Mouse (Mus musculus): ENCODE measurements around the gene Tyk2.

The Tyk2 gene

DNA sequence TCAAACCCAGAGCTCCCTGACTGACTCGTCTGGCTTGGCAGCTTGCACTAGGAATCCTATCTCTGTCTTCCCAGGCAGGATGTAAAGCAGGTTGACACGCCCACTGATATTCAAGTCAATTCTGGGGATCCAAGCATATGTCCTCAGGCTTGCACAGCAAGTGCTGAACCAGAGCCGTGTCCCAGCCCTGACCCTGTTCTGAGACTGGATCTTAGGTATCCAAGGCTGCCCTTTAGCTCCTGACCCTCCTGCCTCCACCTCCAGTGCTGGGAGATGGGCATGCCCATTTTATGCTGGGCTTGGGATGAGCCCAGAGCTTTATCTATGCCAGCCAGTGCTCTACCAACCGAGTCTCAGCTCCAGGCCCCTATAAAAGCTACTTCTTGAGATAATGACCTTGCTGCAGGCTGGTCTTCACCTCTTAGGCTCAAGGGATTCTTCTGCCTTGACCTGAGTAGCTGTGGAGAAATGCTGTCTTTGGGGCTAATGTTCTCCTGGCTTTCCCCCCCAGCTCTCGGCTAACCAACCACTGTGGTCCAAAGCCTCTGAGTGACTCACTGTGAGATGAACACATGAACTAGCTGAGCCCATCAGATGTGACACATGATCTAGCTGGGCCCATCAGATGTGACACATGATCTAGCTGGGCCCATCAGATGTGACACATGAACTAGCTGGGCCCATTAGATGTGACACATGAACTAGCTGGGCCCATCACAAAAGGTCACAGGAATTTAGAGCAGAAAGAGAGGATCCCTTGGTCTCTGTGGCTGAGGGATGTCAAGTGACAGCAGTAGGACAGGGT is 25.1 kb downstream of the Tyk2 start:
- peak; percentile 48 for DNase-seq

GRCm38 (mm10) chr9:21104814-21105213 is 26.2 kb downstream of the Tyk2 start:
- DNase-seq = no peak

GRCm38 (mm10) chr9:21102076-21102475 is 29.0 kb downstream of the Tyk2 start:
- DNase-seq = no peak

DNA sequence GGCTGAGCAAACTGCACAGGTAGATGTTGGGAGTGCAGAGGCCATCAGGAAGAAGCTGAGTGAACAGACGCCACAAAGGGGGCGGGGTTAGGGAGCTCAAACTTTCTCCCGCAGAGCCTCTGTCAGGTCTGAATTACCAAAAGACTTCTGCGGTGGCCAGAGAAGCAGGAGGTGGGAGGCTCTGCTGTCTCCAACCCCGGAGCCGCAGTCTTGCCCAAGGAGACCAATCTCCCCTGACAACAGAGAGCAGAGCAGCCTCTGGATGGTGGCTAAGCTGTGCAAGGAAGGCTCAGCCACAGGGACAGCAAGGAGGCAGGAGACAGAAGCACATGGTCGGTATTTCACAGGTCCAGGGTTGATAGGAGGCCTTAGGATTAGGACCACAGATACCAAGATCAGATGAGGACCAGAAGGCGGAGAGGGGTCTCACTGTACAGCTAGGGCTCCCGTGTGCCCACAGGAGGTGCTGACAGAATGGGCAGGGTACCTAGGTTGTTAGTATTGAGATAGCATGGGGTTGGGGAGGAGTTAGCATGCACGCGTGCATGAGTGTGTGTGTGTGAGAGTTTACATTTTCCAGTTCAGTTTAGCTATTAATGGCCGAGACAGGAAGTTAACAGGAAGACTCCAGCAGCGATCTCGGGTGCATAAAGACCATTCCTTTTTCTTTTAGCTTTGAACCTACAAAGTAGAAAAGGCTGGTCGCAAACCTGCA is 30.4 kb downstream of the Tyk2 start:
- no peak for DNase-seq

DNA sequence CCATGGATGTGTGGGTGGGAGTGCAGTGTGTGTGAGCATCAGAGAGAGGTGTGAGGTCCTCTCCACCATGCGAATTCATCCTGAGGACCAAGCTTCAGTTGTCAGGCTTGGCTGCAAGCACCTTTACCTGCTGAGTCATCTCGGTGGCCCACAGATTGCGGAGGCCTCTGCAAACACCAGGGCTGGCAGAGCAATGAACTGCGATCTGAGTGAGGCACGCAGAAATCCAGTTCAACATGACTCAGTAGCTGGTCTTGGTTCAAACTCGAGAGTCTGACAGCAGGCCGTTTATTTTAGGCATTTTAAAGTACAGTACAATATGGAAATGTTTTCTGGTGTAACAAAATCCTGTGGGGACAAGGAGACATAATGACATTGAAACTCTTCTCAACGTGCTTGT is 33.2 kb downstream of the Tyk2 start:
- no peak for DNase-seq

- DNase-seq = no peak
Observed at GRCm38 (mm10) chr9:21095958-21096357, 35.1 kb downstream of the Tyk2 start.

DNA sequence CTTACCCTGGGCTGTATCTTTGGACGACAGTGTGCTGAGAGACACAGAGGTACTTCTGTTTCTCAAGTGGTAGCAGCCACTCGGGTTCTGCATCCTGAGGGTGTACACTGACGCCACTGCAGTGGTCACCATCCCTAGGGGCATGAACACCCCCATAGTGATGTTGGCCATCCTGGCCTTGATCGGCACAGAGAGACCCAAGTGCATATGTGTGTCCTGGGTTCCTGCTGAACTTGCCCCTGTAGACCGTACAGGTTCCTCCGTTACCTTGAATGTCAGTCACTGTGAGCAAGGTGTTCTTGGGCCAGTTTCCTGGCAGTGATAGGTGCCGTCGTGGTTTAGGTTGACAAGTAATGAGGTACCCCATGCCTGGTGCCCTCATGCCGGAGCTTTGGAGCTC is 37.6 kb downstream of the Tyk2 start:
- DNase-seq = no peak

GRCm38 (mm10) chr9:21091707-21092320 is 39.2 kb downstream of the Tyk2 start, which contains the start of the genes Gm38431 and Raver1:
Gm38431 (minus strand) TSS chr9:21091997.
Raver1 (minus strand) TSS chr9:21092008.
- peak; percentile 99 for DNase-seq

- DNase-seq = peak; percentile 15
Observed at GRCm38 (mm10) chr9:21090972-21091706, 39.9 kb downstream of the Tyk2 start.

GRCm38 (mm10) chr9:21090537-21090936 is 40.5 kb downstream of the Tyk2 start:
- no peak for DNase-seq

- DNase-seq = no peak
Observed at GRCm38 (mm10) chr9:21083324-21083723, 47.7 kb downstream of the Tyk2 start.

DNA sequence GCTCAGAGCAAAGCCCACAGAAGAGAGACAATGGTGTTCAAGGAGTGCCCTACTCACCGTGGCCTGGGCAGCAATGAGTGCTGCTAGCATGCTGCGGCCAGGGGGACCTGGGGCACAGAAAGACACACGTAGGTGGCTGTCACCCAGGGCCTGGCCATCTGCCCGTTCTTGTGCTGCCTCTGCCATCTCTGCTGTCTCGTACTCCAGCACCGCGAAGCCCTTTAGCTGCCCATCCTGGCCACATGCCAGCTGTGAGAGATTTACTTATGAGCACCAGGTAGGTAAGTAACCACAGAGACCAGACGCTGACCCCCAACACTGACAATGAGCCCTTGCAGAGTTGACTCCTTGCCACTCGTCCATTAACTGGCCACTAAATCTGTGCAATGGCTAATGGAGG is 49.9 kb downstream of the Tyk2 start:
- DNase-seq = no peak

DNA sequence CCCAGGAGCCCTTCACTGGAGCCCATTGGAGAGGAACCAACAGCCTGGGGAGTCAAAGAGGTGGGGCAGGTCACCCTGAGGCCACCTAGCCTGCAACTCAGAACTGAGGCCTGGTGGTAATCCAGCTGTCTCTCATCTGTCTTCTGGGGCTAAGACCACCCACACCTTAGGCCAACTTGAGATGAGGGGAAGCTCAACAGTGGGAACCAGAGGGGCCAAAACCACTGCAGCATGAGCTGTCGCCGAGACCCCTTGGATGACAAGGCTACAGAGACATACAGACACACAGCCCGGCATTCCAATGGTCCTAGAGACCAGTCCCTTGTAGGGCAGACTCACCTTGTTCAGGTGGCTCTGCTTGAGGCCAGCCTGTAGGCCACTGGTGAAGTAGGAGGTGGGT is 55.4 kb downstream of the Tyk2 start:
- DNase-seq = no peak

GRCm38 (mm10) chr9:21074173-21074572 is 56.9 kb downstream of the Tyk2 start:
- DNase-seq = no peak

DNA sequence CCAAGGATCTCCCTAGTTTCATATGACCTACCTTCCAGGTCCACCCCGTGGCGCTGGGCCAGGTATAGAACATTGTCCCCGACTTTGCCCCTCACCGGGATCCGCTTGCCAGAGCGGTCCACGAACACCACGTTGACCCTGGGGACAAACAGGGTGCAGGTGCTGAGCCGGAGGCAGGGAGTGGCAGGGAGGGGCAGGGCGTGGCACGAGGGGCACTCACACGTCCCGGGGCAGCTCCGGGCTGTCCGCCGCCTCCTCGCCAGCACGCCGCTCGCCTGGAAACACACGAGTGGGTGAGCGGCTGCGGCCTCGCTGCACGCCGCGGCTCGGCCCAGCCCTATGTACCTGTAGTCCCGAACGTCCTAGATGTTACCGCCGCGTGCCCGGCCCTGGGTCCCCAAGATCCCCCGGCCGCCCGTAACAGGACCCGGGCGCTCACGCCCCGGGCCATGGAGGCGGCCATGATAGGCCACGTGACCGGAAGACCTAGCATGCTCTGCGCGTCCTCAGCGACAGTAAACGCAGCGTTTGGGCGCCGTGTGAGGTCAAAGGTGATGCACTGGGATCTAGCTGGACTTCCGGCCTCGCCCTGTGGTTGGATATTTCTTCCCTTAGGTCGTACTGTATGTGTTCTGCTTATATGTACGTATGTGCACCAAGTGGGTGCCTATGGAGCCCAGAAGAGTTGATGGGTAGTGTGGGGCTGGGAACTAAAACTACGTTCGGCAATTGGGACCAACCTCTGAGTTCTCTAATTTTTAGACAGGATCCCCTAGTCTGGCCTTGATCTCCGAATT is 57.8 kb downstream of the Tyk2 start, which contains the start of the genes Gm49373 and Fdx1l:
Gm49373 (minus strand) TSS at position 53 of the 797 bp plus-strand sequence.
Fdx1l (minus strand) TSS at position 571 of the 797 bp plus-strand sequence.
- peak; percentile 93 for DNase-seq

DNA sequence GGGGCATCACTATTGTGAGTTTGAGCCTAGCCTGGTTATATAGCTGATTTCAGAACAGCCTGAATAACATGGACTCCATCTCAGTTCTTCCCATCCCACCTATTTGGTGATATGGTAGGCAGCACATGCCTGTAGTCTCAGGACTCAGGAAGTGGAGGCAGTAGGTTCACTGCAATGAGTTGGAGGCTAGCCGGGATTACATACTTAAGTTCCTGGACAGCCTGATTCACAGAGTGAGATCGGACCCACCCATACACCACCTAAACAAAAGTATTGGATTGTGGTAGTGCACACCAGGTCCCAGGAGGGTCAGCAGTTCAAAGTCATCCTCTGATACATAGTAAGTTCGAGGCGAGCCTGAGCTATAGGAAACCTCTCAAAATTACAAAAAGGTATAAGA is 58.4 kb downstream of the Tyk2 start:
- peak; percentile 1 for DNase-seq

DNA sequence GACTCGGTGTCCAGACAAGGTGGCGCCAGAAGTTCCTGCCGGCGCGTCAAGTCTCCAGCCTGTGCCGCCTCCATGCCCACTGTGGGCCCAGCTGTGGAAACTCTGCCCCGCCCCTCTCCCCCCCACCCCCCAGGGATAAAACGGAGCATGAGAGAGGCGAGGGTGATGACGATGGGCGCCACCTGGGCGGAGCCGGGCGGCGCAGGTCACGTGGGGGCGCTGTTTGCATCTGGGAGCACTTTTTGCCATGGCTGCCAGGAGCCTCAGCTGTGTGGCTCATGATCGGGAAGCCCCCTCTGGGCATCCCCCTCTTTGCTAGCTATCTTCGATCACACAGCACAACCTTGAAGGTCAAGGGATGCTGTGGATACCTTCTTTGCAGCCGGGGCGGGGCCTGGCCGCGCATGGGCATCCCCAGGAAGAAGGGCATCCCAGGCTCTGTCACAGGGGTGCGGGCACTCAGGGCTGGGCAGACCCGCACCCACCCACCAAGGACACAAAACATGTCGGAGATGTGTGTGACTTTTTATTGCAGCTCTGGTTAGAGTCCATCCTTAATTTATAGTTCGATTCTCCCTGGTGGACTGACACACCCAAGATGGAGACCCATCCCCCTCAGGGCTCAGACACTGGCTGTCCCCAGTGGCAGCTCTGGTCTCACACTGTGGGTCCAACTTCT is 63.9 kb downstream of the Tyk2 start, which contains the start of gene Zglp1:
Zglp1 (minus strand) TSS at position 88 of the 679 bp plus-strand sequence.
- no peak for DNase-seq

DNA sequence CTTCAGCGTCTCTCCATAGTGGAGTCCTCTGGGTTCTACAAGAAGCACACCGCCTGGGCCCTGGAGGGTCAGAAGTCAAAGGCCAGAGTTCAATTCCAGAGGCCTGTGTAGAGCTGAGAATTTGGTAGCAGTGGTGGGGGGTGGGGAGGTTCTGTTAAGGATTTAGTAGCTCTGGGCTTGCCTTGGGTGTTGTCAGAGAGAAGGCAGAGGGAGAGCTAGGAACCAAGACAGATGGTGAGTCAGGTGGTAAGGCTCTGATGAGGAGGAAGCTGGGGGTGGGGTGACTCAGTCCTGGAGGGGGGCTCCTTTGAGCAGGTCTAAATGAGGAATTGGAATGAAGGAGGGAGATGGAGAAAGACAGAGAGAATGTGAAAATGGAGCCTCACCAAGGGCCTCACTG is 68.1 kb downstream of the Tyk2 start:
- no peak for DNase-seq

Measured in retina, postnatal 1 day (tissue).